Comparison of ENCODE assay signal across 19 mouse cellular contexts in genomic region chr6:29022115-29022514, GRCm38 (mm10). TPM values are rescaled to one million over a fixed set of nuclear protein-coding genes. Genes with fewer than 3 reads are reported as not detected.
"Had no signal": no experiment of that assay in that cellular context is flagged by ENCODE, and none has a peak within 500 bp of the region (broad histone marks: within the 10 kb centered on the region; RNA-seq: fewer than 3 reads in every experiment).

No protein-coding gene starts in this region.

- H3K27ac ChIP-seq: intestine, embryonic 15.5 days; limb, embryonic 12.5 days; limb, embryonic 15.5 days; liver, embryonic 14.5 days; macrophage had no signal

- H3K36me3 ChIP-seq: intestine, embryonic 15.5 days; limb, embryonic 12.5 days; limb, embryonic 15.5 days had no signal

- H3K4me3 ChIP-seq: intestine, embryonic 15.5 days; limb, embryonic 12.5 days; limb, embryonic 15.5 days had no signal

- H3K4me2 ChIP-seq: intestine, embryonic 15.5 days; limb, embryonic 12.5 days; limb, embryonic 15.5 days; liver, embryonic 11.5 days; lung, embryonic 14.5 days had no signal

- H3K9me3 ChIP-seq: intestine, embryonic 15.5 days; limb, embryonic 12.5 days; limb, embryonic 15.5 days had no signal

- ATAC-seq: liver, postnatal 0 days; lung, postnatal 0 days had no signal

- H3K9ac ChIP-seq: intestine, embryonic 15.5 days; limb, embryonic 12.5 days; limb, embryonic 15.5 days; liver, embryonic 14.5 days; liver, postnatal 0 days; lung, embryonic 14.5 days had no signal

- DNase-seq: kidney, adult 8-10 months; kidney, postnatal 25 days; left cerebral cortex, postnatal 4 days; liver, postnatal 0 days; lung, embryonic 14.5 days; midbrain, embryonic 14.5 days; thymus, adult 18-20 months; thymus, postnatal 36 days had no signal

RNA-seq across cellular contexts. Expression of gene Lep, which starts 37.9 kb away (rescaled TPM):
- polyA plus RNA-seq: intestine, embryonic 15.5 days; limb, embryonic 12.5 days; limb, embryonic 15.5 days; liver, embryonic 11.5 days; liver, embryonic 14.5 days; liver, postnatal 0 days; lung, embryonic 14.5 days; lung, postnatal 0 days; macrophage; midbrain, embryonic 14.5 days; midbrain, postnatal 0 days; neural tube, embryonic 11.5 days; small intestine, adult 2 months; stomach, embryonic 16.5 days had no signal
